Mouse (Mus musculus): ENCODE results near the gene Syngr3. TPM values are rescaled to one million over a fixed set of nuclear protein-coding genes. Genes with fewer than 3 reads are reported as not detected.

Syngr3 gene
- polyA plus RNA-seq, 1 experiment from 2014 or later = 1.7 TPM

GRCm38 (mm10) chr17:24686514-24686913, 3.2 kb downstream of the Syngr3 start:
- WGBS = 40% methylated on average over 16 of the region's 16 CpGs
- ATAC-seq (replicated peaks; ENCODE audit: low FRiP score, low read depth) (no peak), DNase-seq (ENCODE audit: low spot score) (peak; percentile 73)
- Histone ChIP-seq H3K4me3 (replicated peaks; ENCODE audit: low read depth, low read length) (no peak overlapping the region), H3K36me3 (ENCODE audit: insufficient read depth, low read length) (0 out of 2 replicates have a peak, but pooled peaks cover 4% of the 10 kb centered on the region), H3K4me2 (ENCODE audit: low read length) (peak overlapping the region; percentile 1; the same call in 1 of the 2 replicates), H3K27me3 (ENCODE audit: insufficient read depth, low read length) (peaks cover 14% of the 10 kb centered on the region), H3K9me3 (replicated peaks; ENCODE audit: low read length) (no peaks in the 10 kb centered on the region), H3K27ac (no peak overlapping the region), H3K9ac (ENCODE audit: low read depth, low read length) (no peak overlapping the region), H3K4me1 (replicated peaks; ENCODE audit: insufficient read depth, low read length) (peaks cover 15% of the 10 kb centered on the region)
- no peak for TF ChIP-seq CTCF (IDR thresholded peaks at IDR 0.05; ENCODE audit: low read depth)

- Histone ChIP-seq H3K9me3 (replicated peaks; ENCODE audit: low read length) (no peaks in the 10 kb centered on the region), H3K36me3 (ENCODE audit: insufficient read depth, low read length) (peaks cover 48% of the 10 kb centered on the region), H3K27ac (no peak overlapping the region), H3K4me3 (replicated peaks; ENCODE audit: low read depth, low read length) (no peak overlapping the region), H3K4me2 (ENCODE audit: low read length) (no peak overlapping the region), H3K9ac (ENCODE audit: low read depth, low read length) (no peak overlapping the region), H3K27me3 (ENCODE audit: insufficient read depth, low read length) (no peaks in the 10 kb centered on the region), H3K4me1 (replicated peaks; ENCODE audit: insufficient read depth, low read length) (no peaks in the 10 kb centered on the region)
- ATAC-seq (replicated peaks; ENCODE audit: low FRiP score, low read depth) = no peak
- TF ChIP-seq CTCF (IDR thresholded peaks at IDR 0.05; ENCODE audit: low read depth) = no peak
- DNase-seq (ENCODE audit: low spot score) = no peak
- 81% methylated on average over 24 of the region's 24 CpGs for WGBS
Observed at GRCm38 (mm10) chr17:24677500-24678080, 12.2 kb downstream of the Syngr3 start.

GRCm38 (mm10) chr17:24676877-24677276, 12.9 kb downstream of the Syngr3 start:
- H3K4me2 ChIP-seq (ENCODE audit: low read length) = no peak overlapping the region
- no peak overlapping the region for H3K4me3 ChIP-seq (replicated peaks; ENCODE audit: low read depth, low read length)
- no peak for TF ChIP-seq CTCF (IDR thresholded peaks at IDR 0.05; ENCODE audit: low read depth)
- H3K27ac ChIP-seq = no peak overlapping the region
- DNase-seq (ENCODE audit: low spot score) = no peak
- WGBS = 93% methylated on average over 5 of the region's 5 CpGs
- ATAC-seq (replicated peaks; ENCODE audit: low FRiP score, low read depth) = no peak
- H3K27me3 ChIP-seq (ENCODE audit: insufficient read depth, low read length) = no peaks in the 10 kb centered on the region
- peaks cover 45% of the 10 kb centered on the region for H3K36me3 ChIP-seq (ENCODE audit: insufficient read depth, low read length)
- peaks cover 6% of the 10 kb centered on the region for H3K4me1 ChIP-seq (replicated peaks; ENCODE audit: insufficient read depth, low read length)
- H3K9me3 ChIP-seq (replicated peaks; ENCODE audit: low read length) = no peaks in the 10 kb centered on the region
- no peak overlapping the region for H3K9ac ChIP-seq (ENCODE audit: low read depth, low read length)

- Histone ChIP-seq H3K27me3 (ENCODE audit: insufficient read depth, low read length) (no peaks in the 10 kb centered on the region), H3K36me3 (ENCODE audit: insufficient read depth, low read length) (peaks cover 41% of the 10 kb centered on the region), H3K4me1 (replicated peaks; ENCODE audit: insufficient read depth, low read length) (peaks cover 13% of the 10 kb centered on the region), H3K27ac (no peak overlapping the region), H3K9me3 (replicated peaks; ENCODE audit: low read length) (no peaks in the 10 kb centered on the region), H3K9ac (ENCODE audit: low read depth, low read length) (no peak overlapping the region), H3K4me2 (ENCODE audit: low read length) (no peak overlapping the region), H3K4me3 (replicated peaks; ENCODE audit: low read depth, low read length) (no peak overlapping the region)
- 64% methylated on average over 2 of the region's 2 CpGs for WGBS
- TF ChIP-seq CTCF (IDR thresholded peaks at IDR 0.05; ENCODE audit: low read depth) = peak; percentile 85
- ATAC-seq (replicated peaks; ENCODE audit: low FRiP score, low read depth) (0 out of 2 replicates have a peak, but pooled peaks have one; percentile 23), DNase-seq (ENCODE audit: low spot score) (peak; percentile 85)
Observed at GRCm38 (mm10) chr17:24676187-24676586, 13.6 kb downstream of the Syngr3 start.

- H3K9ac ChIP-seq (ENCODE audit: low read depth, low read length) = no peak overlapping the region
- no peak overlapping the region for H3K4me3 ChIP-seq (replicated peaks; ENCODE audit: low read depth, low read length)
- WGBS = 78% methylated on average over 7 of the region's 7 CpGs
- H3K36me3 ChIP-seq (ENCODE audit: insufficient read depth, low read length) = peaks cover 25% of the 10 kb centered on the region
- TF ChIP-seq CTCF (IDR thresholded peaks at IDR 0.05; ENCODE audit: low read depth) = no peak
- H3K4me1 ChIP-seq (replicated peaks; ENCODE audit: insufficient read depth, low read length) = peaks cover 21% of the 10 kb centered on the region
- no peaks in the 10 kb centered on the region for H3K27me3 ChIP-seq (ENCODE audit: insufficient read depth, low read length)
- H3K9me3 ChIP-seq (replicated peaks; ENCODE audit: low read length) = no peaks in the 10 kb centered on the region
- DNase-seq (ENCODE audit: low spot score) = no peak
- H3K27ac ChIP-seq = no peak overlapping the region
- H3K4me2 ChIP-seq (ENCODE audit: low read length) = no peak overlapping the region
- ATAC-seq (replicated peaks; ENCODE audit: low FRiP score, low read depth) = no peak
Observed at GRCm38 (mm10) chr17:24674277-24674676, 15.5 kb downstream of the Syngr3 start.

- no peak overlapping the region; the same call in 1 of the 2 replicates for H3K27ac ChIP-seq
- 0 out of 2 replicates have a peak, but pooled peaks have one; percentile 1 for ATAC-seq (replicated peaks; ENCODE audit: low FRiP score, low read depth)
- H3K9ac ChIP-seq (ENCODE audit: low read depth, low read length) = no peak overlapping the region
- peak overlapping the region; percentile 30 for H3K4me2 ChIP-seq (ENCODE audit: low read length)
- no peak for TF ChIP-seq CTCF (IDR thresholded peaks at IDR 0.05; ENCODE audit: low read depth)
- no peaks in the 10 kb centered on the region for H3K27me3 ChIP-seq (ENCODE audit: insufficient read depth, low read length)
- no peaks in the 10 kb centered on the region for H3K9me3 ChIP-seq (replicated peaks; ENCODE audit: low read length)
- peaks cover 5% of the 10 kb centered on the region for H3K36me3 ChIP-seq (ENCODE audit: insufficient read depth, low read length)
- WGBS = 14% methylated on average over 5 of the region's 5 CpGs
- peaks cover 21% of the 10 kb centered on the region for H3K4me1 ChIP-seq (replicated peaks; ENCODE audit: insufficient read depth, low read length)
- no peak overlapping the region for H3K4me3 ChIP-seq (replicated peaks; ENCODE audit: low read depth, low read length)
- DNase-seq (ENCODE audit: low spot score) = peak; percentile 71
Observed at GRCm38 (mm10) chr17:24672141-24672540, 17.6 kb downstream of the Syngr3 start.
